Mouse (Mus musculus): ENCODE measurements around the gene Mtmr12.
"Not testable (repeated sequence)": the region's sequence is repeated elsewhere in the genome, so short reads cannot be mapped to it uniquely, and the experiment has no call there.

DNA sequence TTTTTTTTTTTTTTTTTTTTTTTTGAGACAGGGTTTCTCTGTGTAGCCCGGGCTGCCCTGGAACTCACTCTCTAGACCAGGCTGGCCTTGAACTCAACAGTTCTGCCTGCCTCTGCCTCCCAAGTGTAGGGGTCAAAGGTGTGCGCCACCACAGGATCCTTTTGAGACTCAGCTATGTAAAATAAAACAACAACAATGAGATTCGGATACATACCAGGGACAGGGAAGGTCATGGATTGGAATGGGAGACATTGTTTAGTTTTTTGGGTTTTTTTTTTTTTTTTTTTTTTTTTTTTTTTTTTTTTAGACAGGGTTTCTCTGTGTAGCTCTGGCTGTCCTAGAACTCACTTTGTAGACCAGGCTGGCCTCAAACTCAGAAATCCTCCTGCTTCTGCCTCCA lies 12.5 kb downstream of the Mtmr12 start:
- not testable (repeated sequence) for TF ChIP-seq CTCF (IDR thresholded peaks at IDR 0.05; ENCODE audit: control insufficient read depth, insufficient read depth, low read length); POLR2A (IDR thresholded peaks at IDR 0.05; ENCODE audit: borderline replicate concordance, control insufficient read depth, low read depth, low read length)

Data from bone marrow, adult 2 months (tissue).